Mouse (Mus musculus) B cell, adult 62 days (primary cell): ENCODE data around the gene Krt19. TPM values are rescaled to one million over a fixed set of nuclear protein-coding genes. Genes with fewer than 3 reads are reported as not detected.

ENCODE experiments used
- total RNA-seq: library from RNA; stranded (reverse); gene quantifications from 4 replicates; pipeline ENCODE4 v1.2.4, GENCODE M21; 2023

Gene Krt19
- total RNA-seq = 0.47 TPM in 1 of 4 replicates, not detected in the others

GRCm38 (mm10) chr11:100148615-100149330 lies at the start of gene Krt19:
Krt19 (minus strand) TSS chr11:100148665.

GRCm38 (mm10) chr11:100192992-100193391 lies 44.5 kb upstream of the Krt19 start, which contains the start of gene Krt9:
Krt9 (minus strand) TSS chr11:100193246.

GRCm38 (mm10) chr11:100135731-100136130 lies 12.7 kb downstream of the Krt19 start, which contains the start of gene Krt15:
Krt15 (minus strand) TSS chr11:100135928.

GRCm38 (mm10) chr11:100121466-100121865 lies 27.0 kb downstream of the Krt19 start, which contains the start of gene Krt13:
Krt13 (minus strand) TSS chr11:100121566.

GRCm38 (mm10) chr11:100105576-100106122 lies 42.8 kb downstream of the Krt19 start, which contains the start of gene Krt36:
Krt36 (minus strand) TSS chr11:100105626.

GRCm38 (mm10) chr11:100096141-100096540 lies 52.3 kb downstream of the Krt19 start, which contains the start of gene Krt35:
Krt35 (minus strand) TSS chr11:100096241.

Other genes with a start within 250 kb of the Krt19 start
- not detected in 4 replicates for gene Krtap31-1, start 240.7 kb downstream of the Krt19 start, total RNA-seq
- not detected in 4 replicates for gene Gm11565, start 233.9 kb downstream of the Krt19 start, total RNA-seq
- gene Krtap31-2, start 212.4 kb downstream of the Krt19 start, total RNA-seq = not detected in 4 replicates
- not detected in 4 replicates for gene Krtap9-5, start 200.2 kb downstream of the Krt19 start, total RNA-seq
- not detected in 4 replicates for gene Krtap29-1, start 169.6 kb downstream of the Krt19 start, total RNA-seq
- gene Krtap16-1, start 162.1 kb downstream of the Krt19 start, total RNA-seq = not detected in 4 replicates
- gene Krtap17-1, start 154.7 kb downstream of the Krt19 start, total RNA-seq = not detected in 4 replicates
- not detected in 4 replicates for gene Krt33a, start 132.5 kb downstream of the Krt19 start, total RNA-seq
- gene Krt33b, start 118.8 kb downstream of the Krt19 start, total RNA-seq = not detected in 4 replicates
- gene Krt34, start 107.1 kb downstream of the Krt19 start, total RNA-seq = not detected in 4 replicates
- not detected in 4 replicates for gene Krt31, start 98.1 kb downstream of the Krt19 start, total RNA-seq
- not detected in 4 replicates for gene Krt32, start 60.4 kb downstream of the Krt19 start, total RNA-seq
- not detected in 4 replicates for gene Krt35, start 52.4 kb downstream of the Krt19 start, total RNA-seq
- gene Krt36, start 43.0 kb downstream of the Krt19 start, total RNA-seq = not detected in 4 replicates
- gene Krt13, start 27.1 kb downstream of the Krt19 start, total RNA-seq = not detected in 4 replicates
- gene Krt15, start 12.7 kb downstream of the Krt19 start, total RNA-seq = not detected in 4 replicates
- gene Krt9, start 44.6 kb upstream of the Krt19 start, total RNA-seq = not detected in 4 replicates
- not detected in 4 replicates for gene Krt14, start 58.9 kb upstream of the Krt19 start, total RNA-seq
- not detected in 4 replicates for gene Krt16, start 100.2 kb upstream of the Krt19 start, total RNA-seq
- gene Krt17, start 112.4 kb upstream of the Krt19 start, total RNA-seq = not detected in 4 replicates
- gene Krt42, start 121.2 kb upstream of the Krt19 start, total RNA-seq = not detected in 4 replicates
- gene Eif1, start 171.2 kb upstream of the Krt19 start, total RNA-seq = 2,416 to 2,657 TPM (median 2,512 TPM) in 4 replicates
- not detected in 4 replicates for gene Gast, start 185.7 kb upstream of the Krt19 start, total RNA-seq
- gene Hap1, start 207.5 kb upstream of the Krt19 start, total RNA-seq = 2.0 to 2.6 TPM (median 2.2 TPM) in 4 replicates
- gene Jup, start 249.1 kb upstream of the Krt19 start, total RNA-seq = 16.0 to 25.3 TPM (median 21.5 TPM) in 4 replicates